Mouse (Mus musculus) stomach, postnatal 0 days (tissue): ENCODE data around the gene Usp48. TPM values are rescaled to one million over a fixed set of nuclear protein-coding genes. Genes with fewer than 3 reads are reported as not detected.

Source experiments
- ATAC-seq: fragments of 200-750 bp; cut with Nextera tagmentation; 2 replicates; pipeline ENCODE4 v1.8.0; 2017; ENCODE audit not compliant: low FRiP score, low TSS enrichment
- DNase-seq: peaks from one replicate; pipeline ENCODE4 v3.0.0-alpha.2; 2016; ENCODE audit warnings: low spot score
- H3K27ac ChIP-seq: fragments of 300-500 bp; sonication (generic); replicated peaks from 2 replicates; pipeline ENCODE4 v1.5.1; 2014; ENCODE audit warnings: mild to moderate bottlenecking, control low read depth
- H3K27me3 ChIP-seq: fragments of 300-500 bp; sonication (generic); 2 replicates; pipeline ENCODE4 v1.6.1; 2014; ENCODE audit warnings: low read length; ENCODE audit not compliant: control insufficient read depth, insufficient read depth
- H3K36me3 ChIP-seq: fragments of 300-500 bp; sonication (generic); 2 replicates; pipeline ENCODE4 v1.6.1; 2014; ENCODE audit warnings: low read length, mixed read lengths; ENCODE audit not compliant: control insufficient read depth, insufficient read depth
- H3K4me1 ChIP-seq: fragments of 300-500 bp; sonication (generic); replicated peaks from 2 replicates; pipeline ENCODE4 v1.6.1; 2014; ENCODE audit warnings: antibody characterized with exemption; ENCODE audit not compliant: control insufficient read depth, insufficient read depth
- H3K4me2 ChIP-seq: fragments of 300-500 bp; sonication (generic); replicated peaks from 2 replicates; pipeline ENCODE4 v1.6.1; 2014; ENCODE audit warnings: low read depth, mild to moderate bottlenecking, control low read depth, moderate library complexity
- H3K4me3 ChIP-seq: fragments of 300-500 bp; sonication (generic); 2 replicates; pipeline ENCODE4 v1.5.1; 2014; ENCODE audit warnings: low read depth, low read length, control low read depth
- H3K9ac ChIP-seq: fragments of 300-500 bp; sonication (generic); 2 replicates; pipeline ENCODE4 v1.6.1; 2014; ENCODE audit warnings: mild to moderate bottlenecking, low read length, control low read depth, mixed read lengths
- H3K9me3 ChIP-seq: fragments of 300-500 bp; sonication (generic); 2 replicates; pipeline ENCODE4 v1.6.1; 2016; ENCODE audit warnings: low read length; ENCODE audit not compliant: control insufficient read depth
- CTCF ChIP-seq: IDR thresholded peaks from 2 replicates; pipeline ENCODE4 v1.5.1; 2016; ENCODE audit warnings: antibody characterized with exemption, low read depth, mild to moderate bottlenecking, moderate library complexity
- EP300 ChIP-seq: optimal IDR thresholded peaks from 2 replicates; pipeline ENCODE3; 2016; ENCODE audit warnings: antibody characterized with exemption
- WGBS: fragments of 180-500 bp; shearing (Covaris S2); extraction: QIAGEN DNeasy Blood & Tissue Kit; methylation state at CpG from one replicate; pipeline ENCODE4 v1.1.7; 2014; 5-methylcytosine and 5-hydroxymethylcytosine counted together
- polyA plus RNA-seq: library from polyadenylated mRNA; unstranded; fragments of >200 nt; fragmentation: Nextera tagmentation; extraction: Ambion mirVana; gene quantifications from 2 replicates; pipeline ENCODE4 v1.2.1, GENCODE M21; 2015

Gene Usp48
- polyA plus RNA-seq, 1 experiment from 2014 or later: 35.4 TPM

- TF ChIP-seq CTCF (no peak), EP300 (no peak)
- Histone ChIP-seq H3K27ac (no peak overlapping the region), H3K9me3 (no peaks in the 10 kb centered on the region), H3K36me3 (no peaks in the 10 kb centered on the region), H3K4me2 (no peak overlapping the region), H3K9ac (no peak overlapping the region), H3K4me1 (no peaks in the 10 kb centered on the region), H3K4me3 (no peak overlapping the region), H3K27me3 (no peaks in the 10 kb centered on the region; the same call in 1 of the 2 replicates)
- no peak for DNase-seq
- ATAC-seq: peak; percentile 20; the same call in 1 of the 2 replicates
- 57% methylated on average over 13 of the region's 13 CpGs for WGBS
Observed at GRCm38 (mm10) chr4:137671711-137672500, 78.4 kb downstream of the Usp48 start.

GRCm38 (mm10) chr4:137675566-137675965 is 82.0 kb downstream of the Usp48 start:
- WGBS: 64% methylated on average over 7 of the region's 7 CpGs
- Histone ChIP-seq H3K27ac (no peak overlapping the region), H3K4me1 (no peaks in the 10 kb centered on the region), H3K9me3 (no peaks in the 10 kb centered on the region), H3K27me3 (no peaks in the 10 kb centered on the region; the same call in 1 of the 2 replicates), H3K4me2 (no peak overlapping the region), H3K4me3 (no peak overlapping the region), H3K36me3 (no peaks in the 10 kb centered on the region), H3K9ac (no peak overlapping the region)
- no peak for TF ChIP-seq EP300
- TF ChIP-seq CTCF: no peak
- no peak for DNase-seq
- no peak; the same call in 1 of the 2 replicates for ATAC-seq

- DNase-seq (peak; percentile 81), ATAC-seq (no peak; the same call in 1 of the 2 replicates)
- H3K36me3 ChIP-seq: no peaks in the 10 kb centered on the region
- no peak overlapping the region for H3K4me3 ChIP-seq
- H3K4me1 ChIP-seq: no peaks in the 10 kb centered on the region
- H3K9ac ChIP-seq: no peak overlapping the region
- no peak overlapping the region for H3K4me2 ChIP-seq
- H3K27me3 ChIP-seq: no peaks in the 10 kb centered on the region; the same call in 1 of the 2 replicates
- WGBS: 8% methylated on average over 10 of the region's 11 CpGs
- H3K27ac ChIP-seq: no peak overlapping the region
- no peaks in the 10 kb centered on the region for H3K9me3 ChIP-seq
- peak; percentile 92 for TF ChIP-seq CTCF
- no peak for TF ChIP-seq EP300
Observed at GRCm38 (mm10) chr4:137676057-137676456, 82.5 kb downstream of the Usp48 start.

DNA sequence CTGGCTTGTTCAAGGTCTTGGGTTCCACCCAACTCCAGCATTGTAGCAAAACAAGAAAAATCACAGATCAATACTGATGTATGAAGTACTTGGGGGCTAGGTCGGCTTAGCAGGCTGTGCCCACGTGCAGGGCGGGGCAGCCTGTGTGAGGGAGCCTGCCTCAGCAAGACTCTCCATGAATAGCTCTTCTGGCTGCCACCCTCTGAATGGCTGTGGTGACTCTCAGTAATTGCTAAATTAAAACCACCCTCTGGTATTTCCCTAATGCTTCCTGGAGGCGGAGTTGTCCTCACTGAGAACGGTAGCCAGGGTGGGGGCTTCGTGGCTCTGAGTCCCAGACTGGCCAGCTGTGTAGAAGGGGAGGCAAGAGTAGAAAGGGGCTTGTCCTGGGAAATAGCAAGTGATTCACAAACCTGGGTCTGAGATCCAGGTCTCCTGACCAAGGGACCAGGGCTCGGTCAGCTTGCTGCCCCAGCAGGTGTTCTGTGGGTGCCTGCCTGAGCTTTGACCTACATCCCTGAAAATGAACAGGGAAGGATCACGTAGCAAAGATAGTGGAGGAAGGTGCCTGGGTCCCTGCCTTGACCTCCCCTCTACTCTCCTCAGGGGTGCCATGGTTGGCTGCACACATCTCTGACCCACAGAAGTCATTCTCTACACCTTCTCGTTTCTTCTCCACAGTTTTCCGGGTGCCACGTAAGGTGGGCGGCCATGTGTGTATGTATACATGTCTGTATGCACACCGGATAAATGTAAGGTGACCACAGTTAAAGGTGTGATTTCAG is 83.3 kb downstream of the Usp48 start:
- Histone ChIP-seq H3K27me3 (no peaks in the 10 kb centered on the region; the same call in 1 of the 2 replicates), H3K27ac (no peak overlapping the region), H3K4me3 (no peak overlapping the region), H3K36me3 (no peaks in the 10 kb centered on the region), H3K9ac (no peak overlapping the region), H3K9me3 (no peaks in the 10 kb centered on the region), H3K4me2 (no peak overlapping the region), H3K4me1 (no peaks in the 10 kb centered on the region)
- TF ChIP-seq CTCF: no peak
- TF ChIP-seq EP300: no peak
- 62% methylated on average over 13 of the region's 13 CpGs for WGBS
- DNase-seq: no peak
- ATAC-seq: no peak

DNA sequence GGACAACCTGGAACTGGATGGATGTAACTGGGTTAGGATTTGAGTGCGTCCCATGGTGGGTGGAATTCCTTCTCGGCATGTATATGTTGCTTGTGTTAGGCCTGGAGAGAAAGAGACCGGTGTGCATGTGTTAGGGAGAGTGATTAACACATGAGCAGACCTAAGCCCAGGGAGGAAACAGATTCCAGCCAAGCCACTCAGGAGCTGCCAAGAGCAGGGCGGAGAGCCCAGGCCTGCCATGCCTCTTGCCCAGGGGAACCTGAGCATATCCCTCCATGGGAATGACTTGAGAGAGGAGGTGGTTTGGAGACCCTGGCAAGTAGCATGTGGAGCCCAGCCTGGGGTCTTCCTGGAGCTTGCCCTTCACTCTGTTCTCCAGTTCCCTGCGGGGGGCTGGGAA is 84.4 kb downstream of the Usp48 start:
- no peaks in the 10 kb centered on the region for H3K4me1 ChIP-seq
- no peak overlapping the region for H3K27ac ChIP-seq
- H3K36me3 ChIP-seq: no peaks in the 10 kb centered on the region
- H3K9ac ChIP-seq: no peak overlapping the region
- H3K4me3 ChIP-seq: no peak overlapping the region
- ATAC-seq (no peak), DNase-seq (no peak)
- H3K4me2 ChIP-seq: no peak overlapping the region
- TF ChIP-seq CTCF: no peak
- no peak for TF ChIP-seq EP300
- H3K27me3 ChIP-seq: no peaks in the 10 kb centered on the region
- WGBS: 74% methylated on average over 5 of the region's 5 CpGs
- H3K9me3 ChIP-seq: no peaks in the 10 kb centered on the region

DNA sequence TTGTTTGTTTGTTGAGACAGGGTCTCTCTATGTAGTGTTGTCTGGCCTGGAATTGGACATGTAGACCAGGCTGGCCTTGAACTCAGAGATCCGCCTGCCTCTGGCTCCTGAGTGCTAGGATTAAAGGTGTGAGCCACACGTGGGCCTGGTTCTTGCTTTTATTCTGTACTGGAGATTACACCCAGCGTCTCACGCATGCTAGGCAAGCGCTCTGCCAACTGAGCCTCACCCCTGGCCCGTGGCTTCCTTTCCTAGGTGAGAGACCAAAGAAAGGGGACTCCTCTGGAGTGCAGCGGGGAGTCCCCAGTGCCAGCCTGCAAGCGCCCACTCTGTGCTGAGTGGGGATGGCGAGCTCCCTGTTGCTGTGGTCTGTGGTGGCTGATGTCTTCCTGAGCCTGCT is 85.0 kb downstream of the Usp48 start:
- Histone ChIP-seq H3K27me3 (no peaks in the 10 kb centered on the region), H3K9me3 (no peaks in the 10 kb centered on the region), H3K9ac (no peak overlapping the region), H3K27ac (no peak overlapping the region), H3K4me1 (no peaks in the 10 kb centered on the region), H3K36me3 (no peaks in the 10 kb centered on the region), H3K4me2 (no peak overlapping the region), H3K4me3 (no peak overlapping the region)
- WGBS: 74% methylated on average over 9 of the region's 9 CpGs
- no peak for ATAC-seq
- DNase-seq: no peak
- TF ChIP-seq CTCF: no peak
- TF ChIP-seq EP300: no peak
